Mouse (Mus musculus) lung, adult 18-20 months (tissue): ENCODE data around the gene Agpat3.

Source experiments
- DNase-seq, 2 experiments: peaks; one replicate each; pipeline ENCODE4 v3.0.0; 2022; ENCODE audit warnings: mixed read lengths in 2 of 2

Gene Agpat3

GRCm38 (mm10) chr10:78246725-78247124 lies 105.6 kb downstream of the Agpat3 start:
- no peak for DNase-seq

GRCm38 (mm10) chr10:78245225-78245547 lies 107.1 kb downstream of the Agpat3 start:
- no peak for DNase-seq

DNA sequence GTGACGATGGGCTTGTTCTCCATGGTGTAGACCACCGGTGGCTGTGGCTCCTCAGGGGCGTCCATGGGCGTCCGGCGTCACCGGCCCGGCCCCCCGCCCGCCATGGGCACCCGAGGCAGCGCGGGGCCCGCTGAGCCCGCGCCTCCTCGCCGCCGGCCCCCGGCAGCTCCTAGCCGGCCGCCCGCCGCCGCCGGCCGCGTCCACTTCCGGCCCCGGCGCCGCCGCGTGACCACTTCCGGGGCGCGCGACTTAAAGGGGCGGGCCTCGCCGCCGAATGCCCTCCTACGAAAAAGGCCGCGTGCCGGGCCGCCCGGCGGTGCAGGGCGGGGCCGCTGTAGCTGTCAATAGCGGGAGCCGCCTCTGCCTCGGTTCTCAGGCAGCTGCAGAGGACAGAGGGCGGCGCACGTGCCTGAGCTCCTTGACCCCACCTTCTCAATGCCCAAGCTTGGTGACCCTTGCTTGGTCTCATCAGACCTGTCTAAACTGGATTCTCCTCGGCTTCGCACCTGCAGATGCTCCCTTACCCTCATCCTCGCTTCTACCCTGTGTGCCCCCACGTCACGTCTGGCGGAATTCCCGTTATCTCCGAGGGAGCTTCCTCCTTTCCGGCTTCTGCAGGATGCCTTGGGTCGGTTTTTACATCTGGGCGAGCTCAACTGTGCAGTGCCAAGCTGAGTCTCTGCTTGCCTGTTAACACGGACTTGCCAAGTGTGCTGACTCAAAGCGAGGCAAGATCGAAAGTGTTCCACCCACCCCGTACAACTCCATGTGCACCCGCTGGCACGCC lies 107.7 kb downstream of the Agpat3 start, which contains the start of gene Trappc10:
Gene Trappc10 (minus strand): TSS at position 204 of the 787 bp plus-strand sequence.
- DNase-seq = peak; percentile 89 to 90

DNA sequence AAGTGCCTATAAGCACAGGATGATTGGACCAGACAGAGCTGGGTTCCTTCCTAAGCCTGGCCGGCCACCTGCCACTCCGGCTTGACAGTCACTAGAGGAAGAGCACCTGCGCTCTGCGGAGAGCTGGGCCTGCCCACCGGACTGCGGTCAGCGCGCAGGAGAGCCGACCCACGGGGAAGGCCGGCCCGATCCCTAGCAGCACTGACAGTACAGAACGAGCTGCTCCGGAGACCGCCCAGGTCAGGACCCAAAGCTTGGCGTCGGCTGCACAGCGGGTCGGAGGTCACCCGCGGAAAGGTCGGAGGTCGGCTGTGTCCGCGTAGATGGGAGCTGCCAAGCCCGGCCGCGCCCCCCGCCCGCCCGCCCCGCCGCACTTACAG lies 108.2 kb downstream of the Agpat3 start:
- peak; percentile 43 to 44 for DNase-seq

GRCm38 (mm10) chr10:78238926-78239325 lies 113.4 kb downstream of the Agpat3 start:
- DNase-seq = peak; percentile 38 to 39

GRCm38 (mm10) chr10:78238297-78238696 lies 114.0 kb downstream of the Agpat3 start:
- DNase-seq = no peak

GRCm38 (mm10) chr10:78237809-78238208 lies 114.5 kb downstream of the Agpat3 start:
- DNase-seq = no peak

GRCm38 (mm10) chr10:78236885-78237629 lies 115.2 kb downstream of the Agpat3 start:
- no peak for DNase-seq

GRCm38 (mm10) chr10:78233756-78234155 lies 118.5 kb downstream of the Agpat3 start:
- no peak for DNase-seq

DNA sequence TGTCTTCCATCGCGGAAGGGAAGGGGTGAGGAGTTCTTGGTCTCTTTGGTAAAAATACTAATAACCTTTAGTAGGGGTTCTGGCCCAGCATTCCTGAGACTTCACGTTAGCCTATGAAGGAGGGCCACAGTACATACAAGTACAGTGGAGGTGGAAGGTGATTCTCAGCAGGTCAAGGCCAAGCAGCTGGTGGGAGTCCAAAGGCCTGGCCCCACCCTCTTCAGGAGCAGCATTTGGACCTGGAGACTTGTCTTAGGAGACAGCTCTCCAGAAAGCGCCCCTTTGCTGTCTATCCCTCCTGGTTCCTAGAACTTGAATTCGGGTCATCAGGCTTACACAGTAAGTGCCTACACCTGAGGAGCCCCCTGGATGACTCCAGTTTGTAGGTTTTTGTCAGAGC lies 119.1 kb downstream of the Agpat3 start:
- DNase-seq = no peak

GRCm38 (mm10) chr10:78232301-78232980 lies 119.8 kb downstream of the Agpat3 start:
- DNase-seq = no peak

DNA sequence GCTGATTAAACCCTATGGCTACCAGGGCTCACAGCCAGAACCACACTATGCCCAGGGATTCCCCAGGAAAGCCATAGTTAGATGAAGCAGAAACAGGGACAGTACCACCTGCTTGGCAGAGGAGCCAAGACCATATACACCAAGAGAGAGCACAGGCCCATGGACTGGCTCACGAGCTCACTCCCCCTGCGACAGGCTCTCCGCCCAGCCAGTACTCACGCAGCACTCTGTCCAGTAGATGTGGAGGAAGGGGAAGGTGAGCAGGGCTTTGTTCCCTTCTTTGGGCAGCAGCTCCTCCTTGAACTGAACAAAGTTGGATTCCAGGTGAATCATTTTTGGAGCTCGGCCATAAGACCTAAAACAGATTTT lies 123.7 kb downstream of the Agpat3 start:
- no peak for DNase-seq

DNA sequence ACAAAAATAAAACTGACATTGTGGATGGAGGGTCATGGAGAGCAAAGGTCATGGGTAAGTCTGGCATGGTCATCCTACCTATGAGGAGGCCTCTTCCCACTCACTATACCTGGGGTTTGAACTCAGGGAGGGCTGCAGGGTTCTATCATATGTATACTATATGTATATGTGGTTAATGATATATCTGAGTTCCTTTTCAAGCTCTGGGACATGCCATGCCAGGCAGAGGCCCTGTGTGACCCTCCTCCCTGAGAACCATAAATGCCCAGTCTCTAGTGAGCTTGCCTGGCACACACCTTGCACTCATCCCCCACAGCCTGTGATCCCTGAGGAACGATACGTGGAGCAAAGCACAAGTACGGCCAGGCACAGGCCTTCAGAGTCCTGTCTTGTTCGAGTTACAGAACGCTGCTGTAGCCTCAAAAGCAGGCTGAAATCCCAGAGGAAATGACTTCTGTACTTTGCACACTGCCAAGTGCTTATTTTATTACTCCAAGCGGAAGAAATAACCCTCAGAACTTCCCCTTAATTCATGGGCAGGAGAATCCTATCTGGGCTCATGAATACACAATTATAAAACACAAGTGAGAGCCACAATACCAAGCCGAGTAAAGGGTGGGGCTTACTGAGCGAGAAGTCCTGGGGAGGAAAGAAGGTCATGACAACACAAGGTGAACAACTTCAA lies 124.3 kb downstream of the Agpat3 start:
- DNase-seq = no peak

- no peak for DNase-seq
Measured at GRCm38 (mm10) chr10:78224136-78224535, 128.2 kb downstream of the Agpat3 start.

DNA sequence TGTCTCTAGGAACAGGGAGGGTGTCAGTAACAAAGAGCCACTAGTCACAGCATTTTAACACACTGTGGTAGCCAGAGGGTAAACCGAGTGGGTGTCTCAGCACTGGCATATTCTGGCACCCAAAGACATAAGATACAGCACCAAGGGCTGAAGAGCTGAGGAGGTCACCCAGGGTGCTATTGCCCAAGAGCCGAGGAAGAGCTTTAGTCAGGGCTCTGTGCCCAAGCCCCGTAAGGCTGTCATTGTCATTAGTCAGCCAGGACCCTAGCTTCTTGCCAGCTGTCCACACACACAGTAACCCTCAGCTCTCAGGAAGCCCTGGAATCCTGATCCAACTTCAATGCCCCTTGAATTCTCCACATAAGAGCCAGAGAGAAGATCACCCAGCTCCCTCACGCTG lies 129.4 kb downstream of the Agpat3 start:
- DNase-seq = no peak

DNA sequence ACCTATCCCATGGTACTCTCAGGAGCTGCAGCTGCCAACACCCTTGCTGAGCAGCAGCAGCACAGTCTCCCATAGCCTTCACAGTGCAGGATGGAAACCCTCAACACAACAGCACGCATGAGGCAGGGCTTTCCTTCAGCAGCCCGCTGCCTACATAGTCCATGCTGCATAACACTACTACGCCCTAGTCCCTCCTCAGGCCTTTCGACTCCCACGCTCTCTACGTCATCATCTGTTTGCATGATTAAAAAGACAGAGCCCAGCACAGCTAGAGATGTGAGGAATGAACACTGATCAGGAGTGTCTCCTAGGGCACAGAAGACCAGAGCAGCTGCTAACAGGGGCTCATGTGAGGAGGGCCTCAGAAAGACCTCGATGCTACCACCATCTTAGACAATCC lies 131.0 kb downstream of the Agpat3 start:
- DNase-seq = no peak

- no peak for DNase-seq
Measured at GRCm38 (mm10) chr10:78219528-78219927, 132.8 kb downstream of the Agpat3 start.
